Mouse (Mus musculus) ES-Bruce4 (cell line): ENCODE measurements around the gene Aqp8.

Source experiments
- CTCF ChIP-seq: IDR thresholded peaks from one replicate; pipeline ENCODE4 v1.8.1; 2011; ENCODE audit warnings: low read depth, low read length
- POLR2A ChIP-seq: IDR thresholded peaks from one replicate; pipeline ENCODE4 v1.8.1; 2011; ENCODE audit warnings: low read length; ENCODE audit not compliant: insufficient read depth

DNA sequence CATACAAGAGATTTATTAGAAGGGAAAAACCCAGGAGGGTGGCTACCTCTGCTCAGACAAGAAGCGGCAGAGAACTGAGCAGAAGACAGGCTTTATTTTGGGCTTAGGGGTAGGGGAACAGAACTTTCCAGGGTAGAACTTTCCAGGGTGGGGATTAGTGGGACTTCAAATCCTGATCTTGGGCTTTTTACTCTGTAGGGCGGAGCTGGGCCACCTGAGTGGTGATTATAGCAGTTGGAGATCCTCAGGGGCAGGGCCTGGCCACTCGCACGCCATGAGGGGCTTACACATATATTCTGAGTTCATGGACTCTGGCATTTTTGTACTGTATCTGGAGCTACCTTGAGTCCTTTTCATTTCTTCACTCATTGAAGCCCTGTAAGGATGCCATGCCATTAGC lies 775 bp upstream of the Aqp8 start:
- TF ChIP-seq CTCF (no peak), POLR2A (no peak)
